Mouse (Mus musculus): ENCODE data around the gene Rarb. TPM values are rescaled to one million over a fixed set of nuclear protein-coding genes. Genes with fewer than 3 reads are reported as not detected.

Rarb gene
- polyA plus RNA-seq, 1 experiment from 2014 or later = 6.1 TPM

- Histone ChIP-seq H3K9me3 (replicated peaks) (no peaks in the 10 kb centered on the region), H3K27ac (no peak overlapping the region), H3K4me3 (no peak overlapping the region), H3K36me3 (ENCODE audit: poor library complexity, severe bottlenecking) (no peaks in the 10 kb centered on the region), H3K4me2 (no peak overlapping the region), H3K4me1 (peaks cover 18% of the 10 kb centered on the region), H3K27me3 (peaks cover 46% of the 10 kb centered on the region), H3K9ac (no peak overlapping the region)
- ATAC-seq = no peak
- 80% methylated on average over 7 of the region's 7 CpGs for WGBS
Measured at GRCm38 (mm10) chr14:16569506-16570001, 249.4 kb downstream of the Rarb start.

- no peak overlapping the region for H3K27ac ChIP-seq
- no peaks in the 10 kb centered on the region for H3K9me3 ChIP-seq (replicated peaks)
- no peak overlapping the region for H3K4me3 ChIP-seq
- 0 out of 2 replicates have a peak, but pooled peaks have one; percentile 58 for ATAC-seq
- 77% methylated on average over 1 of the region's 1 CpGs for WGBS
- H3K27me3 ChIP-seq = peaks cover 19% of the 10 kb centered on the region
- no peaks in the 10 kb centered on the region for H3K36me3 ChIP-seq (ENCODE audit: poor library complexity, severe bottlenecking)
- no peak overlapping the region for H3K9ac ChIP-seq
- peaks cover 13% of the 10 kb centered on the region for H3K4me1 ChIP-seq
- no peak overlapping the region for H3K4me2 ChIP-seq
Measured at GRCm38 (mm10) chr14:16566920-16567319, 252.0 kb downstream of the Rarb start.

GRCm38 (mm10) chr14:16563912-16564311, 255.0 kb downstream of the Rarb start:
- 84% methylated on average over 2 of the region's 2 CpGs for WGBS
- H3K9me3 ChIP-seq (replicated peaks) = no peaks in the 10 kb centered on the region
- no peak overlapping the region for H3K4me3 ChIP-seq
- 0 out of 2 replicates have a peak, but pooled peaks cover 3% of the 10 kb centered on the region for H3K27me3 ChIP-seq
- H3K36me3 ChIP-seq (ENCODE audit: poor library complexity, severe bottlenecking) = no peaks in the 10 kb centered on the region
- no peak for ATAC-seq
- no peak overlapping the region for H3K9ac ChIP-seq
- no peak overlapping the region for H3K4me2 ChIP-seq
- no peak overlapping the region for H3K27ac ChIP-seq
- 0 out of 2 replicates have a peak, but pooled peaks cover 5% of the 10 kb centered on the region for H3K4me1 ChIP-seq

- Histone ChIP-seq H3K4me2 (no peak overlapping the region), H3K4me3 (no peak overlapping the region), H3K9ac (no peak overlapping the region), H3K9me3 (replicated peaks) (no peaks in the 10 kb centered on the region), H3K36me3 (ENCODE audit: poor library complexity, severe bottlenecking) (no peaks in the 10 kb centered on the region), H3K27me3 (no peaks in the 10 kb centered on the region), H3K27ac (no peak overlapping the region), H3K4me1 (no peaks in the 10 kb centered on the region)
- 86% methylated on average over 6 of the region's 6 CpGs for WGBS
- ATAC-seq = no peak
Measured at GRCm38 (mm10) chr14:16561496-16562170, 257.3 kb downstream of the Rarb start.

- H3K27me3 ChIP-seq = no peaks in the 10 kb centered on the region
- no peak for ATAC-seq
- H3K9me3 ChIP-seq (replicated peaks) = no peaks in the 10 kb centered on the region
Measured at GRCm38 (mm10) chr14:16559294-16560217, 259.4 kb downstream of the Rarb start.

GRCm38 (mm10) chr14:16558033-16558432, 260.9 kb downstream of the Rarb start:
- Histone ChIP-seq H3K27me3 (no peaks in the 10 kb centered on the region), H3K4me2 (no peak overlapping the region), H3K4me1 (peaks cover 8% of the 10 kb centered on the region; the same call in 1 of the 2 replicates), H3K9me3 (replicated peaks) (no peaks in the 10 kb centered on the region), H3K27ac (no peak overlapping the region), H3K36me3 (ENCODE audit: poor library complexity, severe bottlenecking) (no peaks in the 10 kb centered on the region), H3K9ac (no peak overlapping the region), H3K4me3 (no peak overlapping the region)
- ATAC-seq = no peak
- WGBS = 92% methylated on average over 2 of the region's 2 CpGs

More at GRCm38 (mm10) chr14:16559294-16560217, 259.4 kb downstream of the Rarb start:
- H3K36me3 ChIP-seq (ENCODE audit: poor library complexity, severe bottlenecking) = no peaks in the 10 kb centered on the region
- WGBS = 84% methylated on average over 12 of the region's 12 CpGs
- H3K4me2 ChIP-seq = no peak overlapping the region
- H3K4me3 ChIP-seq = no peak overlapping the region
- H3K27ac ChIP-seq = no peak overlapping the region
- peaks cover 5% of the 10 kb centered on the region; the same call in 1 of the 2 replicates for H3K4me1 ChIP-seq
- no peak overlapping the region for H3K9ac ChIP-seq

GRCm38 (mm10) chr14:16554643-16555459, 264.1 kb downstream of the Rarb start:
- Histone ChIP-seq H3K9ac (no peak overlapping the region), H3K9me3 (replicated peaks) (no peaks in the 10 kb centered on the region), H3K4me3 (no peak overlapping the region), H3K4me1 (peaks cover 8% of the 10 kb centered on the region; the same call in 1 of the 2 replicates), H3K36me3 (ENCODE audit: poor library complexity, severe bottlenecking) (no peaks in the 10 kb centered on the region), H3K4me2 (no peak overlapping the region), H3K27ac (no peak overlapping the region), H3K27me3 (no peaks in the 10 kb centered on the region)
- WGBS = 64% methylated on average over 12 of the region's 12 CpGs
- ATAC-seq = no peak

GRCm38 (mm10) chr14:16554319-16554642, 264.7 kb downstream of the Rarb start:
- Histone ChIP-seq H3K36me3 (ENCODE audit: poor library complexity, severe bottlenecking) (no peaks in the 10 kb centered on the region), H3K27me3 (no peaks in the 10 kb centered on the region), H3K27ac (no peak overlapping the region), H3K4me3 (no peak overlapping the region), H3K4me2 (no peak overlapping the region), H3K9ac (no peak overlapping the region), H3K4me1 (peaks cover 8% of the 10 kb centered on the region; the same call in 1 of the 2 replicates), H3K9me3 (replicated peaks) (no peaks in the 10 kb centered on the region)
- no peak for ATAC-seq
- 37% methylated on average over 1 of the region's 1 CpGs for whole genome bisulfite sequencing

GRCm38 (mm10) chr14:16552293-16552692, 266.7 kb downstream of the Rarb start:
- Histone ChIP-seq H3K27ac (no peak overlapping the region), H3K27me3 (no peaks in the 10 kb centered on the region), H3K4me1 (peaks cover 8% of the 10 kb centered on the region; the same call in 1 of the 2 replicates), H3K4me3 (no peak overlapping the region), H3K36me3 (ENCODE audit: poor library complexity, severe bottlenecking) (no peaks in the 10 kb centered on the region), H3K9ac (no peak overlapping the region), H3K9me3 (replicated peaks) (no peaks in the 10 kb centered on the region), H3K4me2 (no peak overlapping the region)
- 81% methylated on average over 1 of the region's 1 CpGs for WGBS
- no peak for ATAC-seq

- ATAC-seq = no peak; the same call in 1 of the 2 replicates
- no peaks in the 10 kb centered on the region for H3K9me3 ChIP-seq (replicated peaks)
- no peak overlapping the region for H3K4me2 ChIP-seq
- WGBS = 88% methylated on average over 1 of the region's 1 CpGs
- H3K27me3 ChIP-seq = no peaks in the 10 kb centered on the region
- peaks cover 8% of the 10 kb centered on the region; the same call in 1 of the 2 replicates for H3K4me1 ChIP-seq
- no peaks in the 10 kb centered on the region for H3K36me3 ChIP-seq (ENCODE audit: poor library complexity, severe bottlenecking)
- no peak overlapping the region for H3K9ac ChIP-seq
- H3K4me3 ChIP-seq = no peak overlapping the region
- H3K27ac ChIP-seq = no peak overlapping the region
Measured at GRCm38 (mm10) chr14:16551843-16552242, 267.1 kb downstream of the Rarb start.

- Histone ChIP-seq H3K9me3 (replicated peaks) (no peaks in the 10 kb centered on the region), H3K27ac (no peak overlapping the region), H3K27me3 (no peaks in the 10 kb centered on the region), H3K9ac (no peak overlapping the region), H3K4me3 (no peak overlapping the region), H3K4me1 (no peaks in the 10 kb centered on the region), H3K4me2 (no peak overlapping the region), H3K36me3 (ENCODE audit: poor library complexity, severe bottlenecking) (no peaks in the 10 kb centered on the region)
- 92% methylated on average over 8 of the region's 8 CpGs for WGBS
- no peak for ATAC-seq
Measured at GRCm38 (mm10) chr14:16548200-16548576, 270.8 kb downstream of the Rarb start.
